Mouse (Mus musculus) embryonic facial prominence, embryonic 10.5 days (tissue): ENCODE results near the gene Ndufb7. TPM values are rescaled to one million over a fixed set of nuclear protein-coding genes. Genes with fewer than 3 reads are reported as not detected.
"Not testable (repeated sequence)": the region's sequence is repeated elsewhere in the genome, so short reads cannot be mapped to it uniquely, and the experiment has no call there.

Experiments used
- DNase-seq: peaks from one replicate; pipeline ENCODE4 v3.0.0-alpha.2; 2017; ENCODE audit warnings: low spot score
- H3K27ac ChIP-seq: fragments of 300-500 bp; sonication (generic); replicated peaks from 2 replicates; pipeline ENCODE4 v1.5.1; 2016; ENCODE audit warnings: mild to moderate bottlenecking
- H3K27me3 ChIP-seq: fragments of 300-500 bp; sonication (generic); replicated peaks from 2 replicates; pipeline ENCODE4 v1.6.1; 2016; ENCODE audit warnings: low read depth, mild to moderate bottlenecking; ENCODE audit not compliant: poor library complexity, severe bottlenecking
- H3K36me3 ChIP-seq: fragments of 300-500 bp; sonication (generic); replicated peaks from 2 replicates; pipeline ENCODE4 v1.6.1; 2016; ENCODE audit warnings: mild to moderate bottlenecking, moderate library complexity
- H3K4me1 ChIP-seq: fragments of 300-500 bp; sonication (generic); 2 replicates; pipeline ENCODE4 v1.6.1; 2016
- H3K4me3 ChIP-seq: fragments of 300-500 bp; sonication (generic); 2 replicates; pipeline ENCODE4 v1.5.1; 2016; ENCODE audit warnings: mild to moderate bottlenecking, moderate library complexity
- H3K9me3 ChIP-seq: fragments of 300-500 bp; sonication (generic); 2 replicates; pipeline ENCODE4 v1.6.1; 2016; ENCODE audit warnings: mild to moderate bottlenecking
- WGBS: fragments of 180-500 bp; shearing (Covaris S2); methylation state at CpG from one replicate; pipeline ENCODE4 v1.1.7; 2016; 5-methylcytosine and 5-hydroxymethylcytosine counted together
- polyA plus RNA-seq: library from polyadenylated mRNA; unstranded; fragments of >200 nt; fragmentation: Nextera tagmentation; extraction: Ambion mirVana; gene quantifications from 2 replicates; pipeline ENCODE4 v1.2.1, GENCODE M21; 2016

The Ndufb7 gene
- polyA plus RNA-seq: 320 and 348 TPM in 2 replicates

DNA sequence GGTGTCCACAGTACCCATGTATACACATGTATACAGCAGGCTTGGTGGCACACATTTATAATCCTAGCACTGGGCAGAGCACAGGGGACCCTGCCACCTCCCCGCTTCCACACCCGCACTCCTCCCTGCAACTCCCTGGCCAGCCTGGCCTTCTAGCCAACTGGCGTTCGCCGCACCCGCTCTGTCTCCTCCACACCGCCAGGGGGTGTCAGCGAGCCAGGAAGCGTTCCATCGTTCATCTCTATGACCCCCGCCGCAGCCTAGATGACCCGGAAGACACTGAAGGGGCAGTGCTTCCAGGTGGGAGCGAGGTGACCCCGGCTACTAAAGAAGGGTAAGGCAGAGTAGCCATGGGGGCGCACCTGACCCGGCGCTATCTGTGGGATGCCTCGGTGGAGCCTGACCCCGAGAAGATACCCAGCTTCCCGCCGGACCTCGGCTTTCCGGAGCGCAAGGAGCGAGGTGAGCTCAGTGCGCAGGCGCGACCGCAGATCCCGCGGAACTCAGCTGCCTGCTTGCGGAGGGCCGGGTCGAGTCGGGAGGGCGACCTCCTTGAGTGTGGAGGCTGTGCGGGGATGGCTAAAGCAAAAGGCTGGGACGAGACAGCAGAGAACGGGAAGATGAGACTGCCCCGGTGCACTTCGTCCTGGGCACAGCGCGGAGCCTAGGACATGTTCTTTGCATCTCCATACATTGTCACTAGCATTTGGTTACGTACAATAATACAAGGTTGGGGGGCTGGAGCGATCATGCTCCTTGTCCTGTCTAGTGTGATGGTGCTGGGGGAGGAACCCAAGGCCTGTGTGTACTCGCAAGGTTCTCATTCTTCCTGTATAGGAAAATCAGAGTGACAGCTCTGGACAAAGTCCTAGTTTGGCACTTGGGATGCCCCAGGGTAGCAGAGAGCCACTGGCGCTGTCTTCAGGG, at the start of gene Ndufb7:
Ndufb7 (plus strand) TSS at position 203 of the 927 bp plus-strand sequence.
- Histone ChIP-seq H3K4me1 (peaks cover 17% of the 10 kb centered on the region), H3K36me3 (peaks cover 30% of the 10 kb centered on the region), H3K9me3 (no peaks in the 10 kb centered on the region), H3K4me3 (peak within 1 kb of the TSS; percentile 88), H3K27ac (peak within 1 kb of the TSS; percentile 94), H3K27me3 (no peaks in the 10 kb centered on the region)
- WGBS: under 1% methylated on average over 48 of the region's 48 CpGs
- peak; percentile 95 for DNase-seq

GRCm38 (mm10) chr8:83520432-83520831, 46.0 kb upstream of the Ndufb7 start:
- 79% methylated on average over 3 of the region's 3 CpGs for WGBS
- no peaks in the 10 kb centered on the region for H3K27me3 ChIP-seq
- no peak overlapping the region for H3K4me3 ChIP-seq
- no peak overlapping the region for H3K27ac ChIP-seq
- H3K4me1 ChIP-seq: no peaks in the 10 kb centered on the region
- H3K36me3 ChIP-seq: no peaks in the 10 kb centered on the region
- peaks cover 5% of the 10 kb centered on the region; the same call in 1 of the 2 replicates for H3K9me3 ChIP-seq
- no peak for DNase-seq

- H3K27me3 ChIP-seq, H3K4me3 ChIP-seq, H3K36me3 ChIP-seq, H3K4me1 ChIP-seq, H3K9me3 ChIP-seq, DNase-seq, H3K27ac ChIP-seq: not testable (repeated sequence)
- 77% methylated on average over 3 of the region's 3 CpGs for WGBS
Observed at GRCm38 (mm10) chr8:83520907-83521306, 45.6 kb upstream of the Ndufb7 start.

- no peak for DNase-seq
- H3K9me3 ChIP-seq: peaks cover 5% of the 10 kb centered on the region; the same call in 1 of the 2 replicates
- H3K4me1 ChIP-seq: no peaks in the 10 kb centered on the region
- no peak overlapping the region for H3K27ac ChIP-seq
- H3K4me3 ChIP-seq: no peak overlapping the region
- no peaks in the 10 kb centered on the region for H3K27me3 ChIP-seq
- no peaks in the 10 kb centered on the region for H3K36me3 ChIP-seq
- WGBS: 42% methylated on average over 1 of the region's 1 CpGs
Observed at GRCm38 (mm10) chr8:83521310-83521709, 45.2 kb upstream of the Ndufb7 start.

DNA sequence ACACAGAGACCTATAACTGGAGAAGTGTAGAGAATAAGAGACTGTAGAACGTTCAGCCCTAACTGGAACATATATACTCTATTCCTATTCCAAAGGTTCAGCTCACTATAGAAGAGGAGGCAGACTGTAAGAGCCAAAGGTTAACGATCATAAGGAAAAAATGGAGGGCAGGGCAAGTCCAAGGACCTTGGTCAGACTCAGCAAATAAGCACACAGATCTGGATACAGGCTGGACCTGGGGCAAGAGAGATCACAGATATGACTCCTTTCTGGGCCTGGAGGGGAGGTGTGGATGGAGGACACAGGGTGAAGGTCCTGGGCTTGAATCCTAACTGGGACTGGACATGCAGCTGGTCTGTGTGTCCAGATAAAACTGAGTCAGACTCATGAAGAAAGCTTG, 31.7 kb upstream of the Ndufb7 start:
- 86% methylated on average over 2 of the region's 2 CpGs for WGBS

DNA sequence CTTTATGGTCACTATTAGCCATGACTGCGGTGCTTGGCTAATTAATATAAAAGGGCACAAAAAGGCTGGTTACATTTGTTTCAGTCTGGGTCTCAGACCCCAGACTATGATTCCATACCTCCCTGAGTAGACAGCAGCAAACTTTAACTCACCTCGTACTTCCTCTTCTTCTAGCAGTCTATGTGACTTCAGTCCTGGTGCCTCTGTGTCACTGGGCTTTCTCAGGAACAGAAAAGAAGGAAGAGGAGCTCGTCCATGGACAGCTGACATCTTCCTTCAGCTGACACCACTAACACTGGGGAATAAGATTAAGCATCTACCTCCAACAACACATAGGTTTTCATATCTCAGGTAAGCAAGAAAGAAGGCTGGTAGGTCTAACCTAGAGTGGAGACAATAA, 30.7 kb upstream of the Ndufb7 start, which contains the start of gene Olfr370:
Olfr370 (plus strand) TSS at position 45 of the 400 bp plus-strand sequence.
- Histone ChIP-seq H3K36me3 (no peaks in the 10 kb centered on the region), H3K4me3 (no peak within 1 kb of the TSS), H3K9me3 (no peaks in the 10 kb centered on the region), H3K4me1 (no peaks in the 10 kb centered on the region), H3K27ac (no peak within 1 kb of the TSS), H3K27me3 (no peaks in the 10 kb centered on the region)
- DNase-seq: no peak
- 73% methylated on average over 3 of the region's 3 CpGs for WGBS

More for the DNA sequence above, 31.7 kb upstream of the Ndufb7 start:
- Histone ChIP-seq H3K4me3 (no peak overlapping the region), H3K9me3 (no peaks in the 10 kb centered on the region), H3K4me1 (no peaks in the 10 kb centered on the region), H3K36me3 (no peaks in the 10 kb centered on the region), H3K27me3 (no peaks in the 10 kb centered on the region), H3K27ac (no peak overlapping the region)
- DNase-seq: no peak

GRCm38 (mm10) chr8:83562669-83563068, 3.8 kb upstream of the Ndufb7 start:
- H3K27ac ChIP-seq: no peak overlapping the region
- H3K9me3 ChIP-seq: no peaks in the 10 kb centered on the region
- H3K36me3 ChIP-seq: no peaks in the 10 kb centered on the region
- DNase-seq: no peak
- WGBS: 86% methylated on average over 3 of the region's 3 CpGs
- H3K4me1 ChIP-seq: peaks cover 6% of the 10 kb centered on the region
- H3K27me3 ChIP-seq: no peaks in the 10 kb centered on the region
- no peak overlapping the region for H3K4me3 ChIP-seq

- Histone ChIP-seq H3K4me1 (peaks cover 12% of the 10 kb centered on the region), H3K27me3 (no peaks in the 10 kb centered on the region), H3K36me3 (no peaks in the 10 kb centered on the region), H3K9me3 (no peaks in the 10 kb centered on the region), H3K4me3 (no peak overlapping the region), H3K27ac (no peak overlapping the region)
- DNase-seq: no peak
- WGBS: 76% methylated on average over 4 of the region's 4 CpGs
Observed at GRCm38 (mm10) chr8:83563246-83563645, 3.2 kb upstream of the Ndufb7 start.

DNA sequence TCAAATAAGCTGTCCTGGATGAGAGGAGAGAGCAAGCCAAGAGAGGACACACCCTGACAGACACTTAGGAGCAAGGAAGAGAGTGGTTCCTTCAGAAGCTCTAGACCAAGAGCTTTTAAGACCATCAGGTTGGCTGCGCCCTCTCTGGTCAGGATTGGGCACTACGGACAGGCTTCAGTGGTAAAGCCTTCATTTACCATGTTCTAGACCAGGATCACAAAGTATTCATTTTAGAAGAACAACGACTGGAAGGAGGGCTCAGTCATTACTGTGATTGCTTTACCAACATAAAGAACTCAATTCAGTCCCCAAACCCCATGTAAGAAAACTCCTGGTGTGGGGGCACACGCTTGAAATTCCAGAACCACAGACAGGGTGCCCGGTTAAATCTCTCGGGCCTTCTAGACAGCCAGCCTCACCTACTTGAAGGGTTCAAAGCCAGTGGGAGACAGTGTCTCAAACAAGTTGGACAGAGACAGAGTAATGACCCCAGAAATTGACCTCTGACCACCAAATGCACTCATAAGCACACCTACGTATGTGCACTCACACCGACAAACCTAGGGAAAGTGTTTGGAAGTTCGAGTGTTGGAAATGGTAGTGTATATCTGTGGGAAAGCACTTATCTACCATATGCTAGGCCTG, 618 bp upstream of the Ndufb7 start:
- H3K4me3 ChIP-seq: peak overlapping the region; percentile 88; the same call in 1 of the 2 replicates
- 73% methylated on average over 9 of the region's 9 CpGs for WGBS
- no peaks in the 10 kb centered on the region for H3K27me3 ChIP-seq
- peaks cover 22% of the 10 kb centered on the region for H3K36me3 ChIP-seq
- H3K27ac ChIP-seq: no peak overlapping the region
- peaks cover 17% of the 10 kb centered on the region for H3K4me1 ChIP-seq
- no peak for DNase-seq
- no peaks in the 10 kb centered on the region for H3K9me3 ChIP-seq

GRCm38 (mm10) chr8:83567668-83568067, 1.2 kb downstream of the Ndufb7 start:
- no peak overlapping the region; the same call in 1 of the 2 replicates for H3K27ac ChIP-seq
- 64% methylated on average over 3 of the region's 3 CpGs for WGBS
- DNase-seq: no peak
- H3K9me3 ChIP-seq: no peaks in the 10 kb centered on the region
- peaks cover 17% of the 10 kb centered on the region for H3K4me1 ChIP-seq
- H3K4me3 ChIP-seq: peak overlapping the region; percentile 88
- peaks cover 40% of the 10 kb centered on the region for H3K36me3 ChIP-seq
- H3K27me3 ChIP-seq: no peaks in the 10 kb centered on the region

- 71% methylated on average over 5 of the region's 5 CpGs for WGBS
- Histone ChIP-seq H3K4me3 (peak overlapping the region; percentile 88), H3K9me3 (no peaks in the 10 kb centered on the region), H3K27me3 (no peaks in the 10 kb centered on the region), H3K4me1 (peaks cover 18% of the 10 kb centered on the region), H3K36me3 (peaks cover 44% of the 10 kb centered on the region), H3K27ac (no peak overlapping the region)
- no peak for DNase-seq
Observed at GRCm38 (mm10) chr8:83568128-83568527, 1.7 kb downstream of the Ndufb7 start.

GRCm38 (mm10) chr8:83568755-83569154, 2.3 kb downstream of the Ndufb7 start:
- Histone ChIP-seq H3K4me3 (peak overlapping the region; percentile 16; the same call in 1 of the 2 replicates), H3K4me1 (peaks cover 25% of the 10 kb centered on the region), H3K9me3 (no peaks in the 10 kb centered on the region), H3K27me3 (no peaks in the 10 kb centered on the region), H3K27ac (no peak overlapping the region), H3K36me3 (peaks cover 51% of the 10 kb centered on the region)
- WGBS: 78% methylated on average over 5 of the region's 5 CpGs
- no peak for DNase-seq
